Mouse (Mus musculus): Measurements from ENCODE around the gene Fra10ac1.

Fra10ac1 gene

DNA sequence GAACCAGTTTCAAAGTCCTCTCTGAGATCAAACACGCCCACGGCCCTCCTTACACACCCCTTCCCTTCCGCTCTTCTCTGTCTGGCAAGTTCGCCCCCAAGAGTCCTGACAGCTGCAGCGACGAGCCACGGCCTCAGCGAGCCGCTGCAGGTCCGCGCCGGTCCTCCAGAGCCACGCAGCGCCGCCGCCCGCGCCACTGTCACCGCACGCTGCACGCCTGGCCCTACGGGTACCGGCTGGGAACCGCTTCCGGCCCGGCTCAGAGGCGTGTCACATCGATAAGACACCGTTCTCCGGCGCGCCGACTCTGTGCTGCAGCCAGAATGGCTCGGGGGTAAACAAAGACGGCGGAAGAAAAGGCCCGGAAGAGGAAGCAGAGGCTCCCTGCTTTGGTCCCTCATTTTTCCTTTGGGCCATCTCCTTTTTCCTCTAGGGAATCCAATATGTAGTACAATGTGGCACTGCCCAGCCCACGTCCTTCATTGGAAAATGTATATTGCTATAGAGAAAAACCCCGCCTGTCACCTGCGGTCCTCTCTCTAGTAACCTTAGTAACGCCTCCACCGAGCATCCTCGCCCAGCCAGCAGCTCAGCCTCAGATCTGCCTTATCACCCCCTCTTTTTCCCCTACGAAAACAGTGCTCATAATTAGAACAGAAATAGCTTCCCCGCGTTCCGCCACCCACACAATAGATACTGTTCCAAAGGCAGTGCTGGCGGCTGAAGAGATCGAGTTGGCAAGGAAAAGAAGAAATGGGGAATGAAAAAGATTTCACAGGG, at the start of gene Fra10ac1:
Fra10ac1 (minus strand) TSS at position 252 of the 780 bp plus-strand sequence.
- DNase-seq (ENCODE audit: low read depth, low spot score) = peak; percentile 92

DNA sequence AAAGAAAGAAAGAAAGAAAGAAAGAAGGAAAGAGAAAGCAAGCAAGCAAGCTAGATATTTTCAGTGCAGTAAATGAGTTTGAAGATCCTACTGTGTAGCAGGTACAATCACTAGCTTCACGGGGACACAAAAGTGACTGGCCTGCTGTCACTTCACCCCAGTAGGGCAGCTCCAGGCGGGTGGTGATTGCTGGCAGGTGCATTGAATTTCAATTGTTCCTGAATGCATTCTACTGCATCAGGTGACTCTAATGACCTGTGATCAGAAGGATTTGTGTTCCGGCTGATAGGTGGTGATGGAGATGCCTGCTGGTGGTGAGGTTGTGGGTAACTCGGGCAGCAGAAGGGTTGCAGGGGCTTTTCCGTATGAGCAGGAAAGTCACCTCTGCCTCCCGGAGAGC, 47.1 kb upstream of the Fra10ac1 start:
- no peak for DNase-seq (ENCODE audit: low read depth, low spot score)

DNA sequence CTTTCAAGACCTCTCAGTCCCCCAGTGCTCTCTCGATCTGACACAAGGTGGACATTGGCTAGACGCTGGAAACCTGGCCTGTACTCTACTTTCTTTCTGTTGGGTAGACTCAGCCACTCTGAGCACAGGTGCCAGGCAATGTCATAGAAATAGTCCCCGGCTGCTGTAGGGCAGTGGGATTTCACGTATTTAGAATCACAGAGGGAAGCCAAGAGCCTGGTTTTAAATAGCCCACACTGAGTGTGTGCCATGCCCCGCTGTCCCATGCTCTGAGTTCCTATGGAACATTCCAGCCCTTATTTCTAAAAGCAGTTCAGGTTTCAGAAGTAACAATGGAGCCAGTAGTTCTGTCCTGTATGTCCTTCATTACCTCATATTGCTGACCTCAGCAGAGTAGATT, 43.5 kb upstream of the Fra10ac1 start:
- no peak for DNase-seq (ENCODE audit: low read depth, low spot score)

DNA sequence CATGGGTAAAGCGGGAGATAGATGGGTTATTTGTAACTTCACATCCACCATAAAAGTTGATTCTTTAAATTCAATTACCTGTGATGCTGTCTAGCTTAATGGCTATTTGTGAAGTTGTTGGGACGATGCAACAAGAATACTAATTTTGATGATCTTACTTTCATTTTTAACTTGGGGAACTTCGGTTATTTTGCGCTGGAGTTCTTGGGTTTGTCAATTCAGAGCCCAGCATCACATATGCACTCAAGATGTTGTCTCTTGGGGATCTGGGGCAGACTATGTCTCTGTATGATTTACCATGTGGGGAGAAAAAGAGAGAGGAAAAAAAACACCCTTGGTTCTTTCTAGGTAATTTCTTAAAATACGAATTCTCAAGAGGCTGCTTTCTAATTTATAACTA, 41.8 kb upstream of the Fra10ac1 start:
- no peak for DNase-seq (ENCODE audit: low read depth, low spot score)

DNA sequence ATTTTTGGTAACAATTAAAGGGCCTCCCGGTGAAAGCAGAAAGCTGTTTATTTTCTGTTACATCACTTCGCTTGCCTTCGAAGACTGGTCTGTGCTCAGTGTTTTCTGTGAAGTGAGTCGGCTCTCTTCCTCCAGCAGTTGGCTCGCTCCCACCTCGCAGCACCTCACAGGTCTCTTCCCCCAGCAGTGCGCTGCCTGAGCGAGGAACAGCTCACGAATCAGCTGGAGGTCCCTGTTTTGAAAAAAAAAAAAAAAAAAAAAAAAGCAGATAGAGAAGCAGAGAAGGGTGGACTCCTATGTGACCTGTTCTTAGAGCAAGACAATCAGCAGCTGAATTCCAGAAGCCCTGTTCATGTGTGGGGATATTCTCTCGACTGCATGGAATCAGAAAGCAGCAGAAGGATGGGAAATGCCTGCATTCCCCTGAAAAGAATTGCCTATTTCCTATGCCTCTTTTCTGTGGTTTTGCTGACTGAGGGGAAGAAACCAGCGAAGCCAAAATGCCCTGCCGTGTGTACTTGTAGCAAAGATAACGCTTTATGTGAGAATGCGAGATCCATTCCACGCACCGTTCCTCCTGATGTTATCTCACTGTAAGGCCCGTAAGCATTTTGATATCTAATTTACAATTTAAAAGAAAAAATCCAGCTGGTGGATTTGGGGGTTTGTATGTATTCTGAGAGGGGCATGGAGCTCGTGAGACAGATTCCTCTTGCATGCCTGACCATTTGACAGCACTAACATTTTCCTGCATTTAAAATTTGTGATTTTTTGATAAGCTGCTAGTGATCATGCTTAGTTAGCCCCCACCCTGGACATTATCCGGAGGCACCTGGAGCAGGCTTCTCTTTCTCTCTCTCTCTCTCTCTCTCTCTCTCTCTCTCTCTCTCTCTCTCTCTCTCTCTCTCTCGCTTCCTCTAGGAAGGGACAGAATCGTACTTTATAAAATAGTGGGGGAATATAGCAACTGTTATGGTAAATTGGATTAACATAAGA, 40.8 kb upstream of the Fra10ac1 start, which contains the start of gene Lgi1:
Lgi1 (plus strand) TSS at position 32 of the 996 bp plus-strand sequence.
- DNase-seq (ENCODE audit: low read depth, low spot score) = peak; percentile 3

DNA sequence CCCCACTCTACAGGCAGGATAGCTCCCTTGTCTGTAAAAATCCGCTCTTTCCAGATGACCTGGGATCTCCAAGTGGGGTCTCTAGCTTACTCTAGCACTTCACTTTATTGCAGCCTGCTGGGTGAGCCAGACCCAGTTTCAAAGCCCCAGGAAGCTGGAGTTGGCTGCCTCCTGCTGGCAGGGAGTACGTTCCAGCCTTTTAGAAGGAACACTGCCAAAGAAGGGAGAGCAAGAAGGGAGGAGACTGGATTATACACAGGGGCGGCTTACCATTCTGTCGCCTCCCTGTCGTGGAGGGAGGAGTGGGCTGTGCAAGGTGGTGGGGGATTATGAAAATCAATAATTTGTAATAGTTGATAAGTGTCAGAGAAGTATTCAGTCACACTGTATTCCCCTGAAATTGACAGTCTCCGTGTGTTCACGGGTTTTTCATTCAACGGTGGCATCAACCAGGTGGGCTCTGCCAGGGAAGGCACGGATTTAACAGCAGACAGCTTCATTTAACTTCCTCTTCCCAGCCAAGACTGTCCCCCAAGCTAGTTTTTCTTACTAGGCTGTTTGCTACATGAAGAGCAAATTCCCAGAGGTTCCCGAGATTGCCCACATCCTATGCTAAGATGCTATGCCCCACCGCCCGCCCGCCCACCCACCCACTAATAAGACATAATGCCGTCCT, 40.0 kb upstream of the Fra10ac1 start:
- peak; percentile 6 for DNase-seq (ENCODE audit: low read depth, low spot score)

DNA sequence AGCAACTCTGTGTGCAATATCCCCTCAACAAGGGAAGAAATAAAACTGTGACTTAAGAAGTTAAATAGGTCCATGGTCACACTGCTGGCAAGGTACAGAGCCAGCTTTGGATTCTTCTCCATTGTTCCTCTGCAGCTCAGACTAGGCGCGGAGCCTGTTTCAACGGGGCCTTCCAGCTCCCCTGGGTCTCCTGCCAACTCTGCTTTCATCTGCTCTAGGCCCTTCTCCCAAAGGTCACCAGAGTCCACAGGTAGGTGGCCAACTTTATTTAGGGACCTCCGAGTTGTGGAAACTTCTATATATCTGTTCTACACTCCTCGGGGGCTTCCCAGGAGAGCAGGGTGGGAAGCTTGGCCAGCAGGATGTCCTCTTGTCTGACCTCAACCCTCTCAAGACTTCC, 37.4 kb upstream of the Fra10ac1 start:
- no peak for DNase-seq (ENCODE audit: low read depth, low spot score)

DNA sequence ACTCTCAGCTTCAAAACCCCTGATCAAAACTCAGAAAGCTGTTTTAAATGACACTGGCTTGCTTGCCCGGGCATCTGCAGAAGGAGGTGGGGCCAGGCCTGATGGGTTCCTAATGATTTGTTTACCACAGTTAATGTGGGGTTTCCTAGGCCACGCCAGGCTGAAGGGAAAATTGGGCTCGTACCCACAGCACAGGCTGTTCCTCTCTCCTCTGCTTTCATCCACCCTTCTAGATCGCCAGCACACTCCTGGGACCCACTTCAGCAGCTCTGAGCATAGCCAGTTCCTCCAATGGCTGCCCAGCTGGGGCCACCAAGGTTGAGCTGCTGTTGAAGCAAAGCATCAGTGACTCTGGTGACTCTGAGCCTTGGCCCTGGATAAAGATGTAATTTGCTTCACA, 36.4 kb upstream of the Fra10ac1 start:
- DNase-seq (ENCODE audit: low read depth, low spot score) = no peak

DNA sequence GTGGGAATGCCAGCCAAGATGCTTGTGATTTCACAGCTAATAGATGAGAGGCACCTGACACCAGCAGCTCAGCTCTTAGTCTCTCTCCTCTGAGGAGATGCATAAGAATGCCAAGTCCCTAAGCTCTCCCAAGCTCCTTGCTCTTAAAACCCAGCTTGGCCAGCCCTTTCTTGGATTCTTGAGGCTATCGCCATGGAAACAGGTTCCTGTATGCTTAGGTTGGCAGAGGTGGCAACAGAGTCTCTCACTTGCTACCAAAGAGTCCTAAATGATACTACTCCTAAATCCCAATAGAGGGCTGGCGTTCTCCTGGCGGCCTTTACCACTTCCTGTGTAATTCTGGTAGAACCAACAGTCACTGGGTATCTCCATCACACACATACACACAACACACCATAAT, 35.5 kb upstream of the Fra10ac1 start:
- DNase-seq (ENCODE audit: low read depth, low spot score) = no peak

DNA sequence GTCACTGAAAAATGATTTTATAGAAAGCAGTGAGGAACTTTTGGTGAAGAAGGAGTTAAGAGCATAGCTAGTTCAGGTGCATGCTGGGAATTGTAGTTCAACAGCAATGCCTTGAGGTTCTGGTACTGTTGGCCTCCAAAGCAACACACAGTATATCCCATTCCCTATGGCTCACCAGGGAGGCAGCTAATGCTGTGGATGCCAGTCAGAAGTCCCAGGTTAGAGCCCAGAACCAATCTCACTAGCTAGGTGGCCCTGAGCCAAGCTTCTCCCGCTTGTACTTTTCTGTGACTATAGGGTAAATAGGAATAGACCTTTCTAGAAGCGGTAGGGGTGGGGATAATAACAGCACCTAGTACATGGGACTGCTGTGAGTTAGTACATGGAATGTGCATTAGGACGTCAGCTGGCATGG, 34.7 kb upstream of the Fra10ac1 start:
- DNase-seq (ENCODE audit: low read depth, low spot score) = peak; percentile 11

DNA sequence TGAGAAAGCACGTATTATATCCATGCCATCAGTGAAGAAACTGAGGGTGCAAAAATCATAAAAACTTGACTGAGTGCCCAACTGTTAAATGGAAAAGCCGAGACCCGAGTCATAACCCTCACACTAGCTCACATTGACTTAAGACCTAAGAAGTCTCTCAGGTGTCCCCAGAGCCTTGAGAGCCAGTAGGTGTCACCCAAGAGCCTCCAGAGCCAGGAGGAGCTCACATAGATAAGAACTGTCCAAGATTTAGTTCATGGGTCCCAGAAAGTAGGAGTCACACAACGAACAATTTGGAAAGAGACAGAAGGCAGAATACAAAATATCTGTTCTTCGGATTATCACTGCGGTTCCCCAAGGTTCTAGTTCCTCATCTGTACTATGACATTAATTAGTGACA, 29.8 kb upstream of the Fra10ac1 start:
- DNase-seq (ENCODE audit: low read depth, low spot score) = peak; percentile 81

DNA sequence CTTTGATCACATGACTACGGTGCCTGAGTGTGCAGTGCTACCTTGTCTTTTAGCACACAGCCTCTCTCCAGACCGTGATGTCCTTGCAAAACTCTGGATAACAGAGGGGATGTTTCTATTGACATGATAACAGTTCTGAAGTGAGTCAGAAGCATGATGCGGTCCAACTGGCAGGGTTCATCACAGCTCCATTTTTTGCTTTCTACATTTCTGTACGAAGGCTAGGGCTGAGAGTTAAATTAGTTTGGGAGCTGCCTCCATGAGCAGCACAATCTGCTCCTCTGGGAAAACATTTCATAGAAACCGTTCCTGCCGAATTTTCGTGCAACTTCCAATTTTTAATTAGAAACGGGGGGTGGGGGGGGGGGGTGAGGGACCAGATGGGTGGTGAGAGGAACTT, 25.7 kb upstream of the Fra10ac1 start:
- DNase-seq (ENCODE audit: low read depth, low spot score) = no peak

DNA sequence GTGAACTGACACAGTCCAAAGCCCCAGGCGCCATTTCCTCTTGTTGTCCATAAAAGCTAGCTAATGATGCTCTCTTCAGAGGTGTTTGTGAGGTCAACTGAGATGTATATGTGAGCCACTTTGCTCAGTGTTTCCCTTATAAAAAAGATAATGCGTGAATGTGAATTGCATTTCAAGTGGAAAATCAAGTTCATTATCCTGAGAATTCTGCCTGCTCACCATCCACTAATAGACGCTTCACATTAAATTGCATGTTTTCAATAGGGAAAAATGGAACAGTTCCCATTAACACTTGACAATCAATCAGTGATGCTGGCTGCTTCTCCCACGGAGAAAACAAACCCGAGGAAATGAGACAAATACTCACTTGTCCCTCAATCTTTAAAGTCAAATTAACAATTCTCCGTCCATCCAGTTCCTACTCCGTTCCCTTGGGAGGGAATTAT, 22.2 kb upstream of the Fra10ac1 start:
- DNase-seq (ENCODE audit: low read depth, low spot score) = no peak

DNA sequence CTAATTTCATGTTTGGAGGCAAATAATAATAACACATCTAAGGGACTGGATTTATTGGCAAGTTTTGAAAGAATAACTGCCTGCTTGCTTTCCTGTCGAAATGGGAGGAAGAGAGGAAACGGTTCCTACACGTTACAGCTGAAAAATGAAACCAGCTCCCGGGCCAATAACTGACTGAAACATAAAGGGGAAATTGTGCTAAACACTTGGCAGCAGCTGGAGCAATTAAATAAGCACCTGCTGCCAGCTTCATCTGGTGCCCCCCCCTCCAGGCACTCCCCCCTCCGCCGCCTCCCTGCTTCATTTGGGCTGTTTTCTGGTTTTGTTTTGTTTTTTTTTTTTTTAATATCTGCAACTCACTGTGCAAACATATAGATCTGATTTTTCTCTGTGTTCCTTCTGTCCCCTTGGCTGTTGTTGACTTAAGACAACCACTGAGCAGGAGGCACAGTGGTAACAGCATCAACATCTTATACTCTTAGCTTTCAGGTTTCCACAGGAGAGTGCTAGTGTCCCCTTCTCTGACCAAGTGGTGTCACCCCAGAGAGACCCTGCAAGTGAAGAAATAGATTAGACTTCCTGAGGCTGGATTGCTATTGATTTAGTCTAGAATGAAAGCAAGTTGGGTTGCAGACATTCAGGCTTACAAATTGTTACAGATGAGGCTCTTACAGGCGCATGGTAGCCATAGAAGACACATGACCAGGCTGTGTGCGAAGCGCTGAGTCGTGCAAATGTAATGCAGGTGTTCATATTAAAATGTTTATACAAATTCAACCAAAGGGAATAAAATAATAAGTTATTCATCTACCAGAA, 21.6 kb upstream of the Fra10ac1 start:
- no peak for DNase-seq (ENCODE audit: low read depth, low spot score)

DNA sequence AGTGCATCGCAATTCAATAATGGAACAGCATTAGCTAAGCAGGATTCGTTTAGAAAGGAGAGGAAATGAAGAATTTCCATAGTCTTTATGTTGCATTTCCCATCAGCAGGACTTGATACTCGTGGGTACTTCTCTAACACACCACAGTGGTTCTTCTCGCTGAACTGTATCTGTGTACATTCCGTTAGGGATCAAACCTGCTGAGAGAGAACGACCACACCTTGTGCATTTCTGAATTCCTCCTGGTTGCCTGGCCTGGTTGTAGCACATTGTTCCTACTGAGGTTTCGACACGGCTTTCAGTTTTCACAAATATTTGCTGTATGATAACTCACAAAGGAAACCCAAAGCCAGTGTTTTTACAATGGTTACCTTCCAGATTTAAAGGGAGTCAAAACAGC, 20.8 kb upstream of the Fra10ac1 start:
- DNase-seq (ENCODE audit: low read depth, low spot score) = no peak

DNA sequence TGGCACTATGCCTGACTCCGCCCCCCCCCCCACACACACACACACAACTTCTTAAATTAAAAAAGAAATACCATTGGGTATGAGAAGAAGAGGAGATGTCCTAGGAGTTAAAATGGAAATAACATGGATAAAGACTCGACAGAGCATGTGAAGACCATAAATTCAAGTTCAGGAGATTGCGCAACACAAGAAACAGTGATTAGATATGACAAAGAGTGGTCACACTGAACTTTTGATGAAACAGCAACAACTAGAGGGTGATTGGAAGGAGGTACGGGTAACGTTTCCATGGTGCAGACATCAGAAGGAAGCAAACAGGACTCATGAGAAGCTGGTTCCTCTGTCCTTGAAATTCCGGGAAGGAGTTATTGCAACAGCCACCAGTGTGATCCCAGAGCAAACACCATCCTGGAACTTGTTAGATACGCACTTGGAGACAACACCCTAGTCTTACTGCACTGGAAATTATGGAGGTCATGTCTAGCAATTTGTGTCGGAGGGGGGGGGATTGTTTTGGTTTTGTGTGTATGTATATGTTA, 18.4 kb upstream of the Fra10ac1 start:
- DNase-seq (ENCODE audit: low read depth, low spot score) = no peak

DNA sequence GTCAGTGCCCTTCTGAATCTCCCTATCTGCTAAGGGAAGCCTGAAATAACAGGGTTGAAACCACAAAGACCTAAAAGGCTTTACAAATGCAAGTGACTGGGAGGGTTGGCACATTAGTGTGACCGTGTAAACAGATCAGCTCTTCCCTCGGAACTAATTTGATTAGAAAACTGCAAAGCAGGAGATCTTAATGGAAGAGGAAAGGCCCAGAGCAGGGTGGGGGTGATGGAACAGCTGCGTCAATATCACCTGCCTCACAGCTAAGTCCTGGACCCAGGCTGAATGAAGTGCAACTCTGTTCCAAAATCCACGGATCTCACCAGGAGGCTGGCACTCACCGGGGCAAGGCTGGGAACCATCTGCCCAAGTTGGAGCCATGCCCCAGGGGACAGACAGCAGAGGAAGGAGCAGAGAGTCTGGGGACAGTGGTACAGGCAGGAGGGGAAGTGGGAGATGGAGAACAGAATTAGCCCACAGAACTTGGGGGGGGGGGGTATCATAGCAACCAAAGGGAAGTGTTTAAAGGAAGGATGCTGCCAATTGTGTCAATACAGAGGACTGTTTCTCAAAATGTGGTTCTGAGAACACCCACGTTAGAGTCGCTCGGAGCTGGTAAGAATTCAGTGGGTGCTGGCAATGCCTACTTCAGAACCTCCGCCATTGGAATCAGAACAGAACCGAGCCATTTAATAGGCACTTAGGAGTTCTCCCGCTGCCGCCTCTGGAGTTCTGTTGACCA, 14.4 kb upstream of the Fra10ac1 start:
- DNase-seq (ENCODE audit: low read depth, low spot score) = no peak

DNA sequence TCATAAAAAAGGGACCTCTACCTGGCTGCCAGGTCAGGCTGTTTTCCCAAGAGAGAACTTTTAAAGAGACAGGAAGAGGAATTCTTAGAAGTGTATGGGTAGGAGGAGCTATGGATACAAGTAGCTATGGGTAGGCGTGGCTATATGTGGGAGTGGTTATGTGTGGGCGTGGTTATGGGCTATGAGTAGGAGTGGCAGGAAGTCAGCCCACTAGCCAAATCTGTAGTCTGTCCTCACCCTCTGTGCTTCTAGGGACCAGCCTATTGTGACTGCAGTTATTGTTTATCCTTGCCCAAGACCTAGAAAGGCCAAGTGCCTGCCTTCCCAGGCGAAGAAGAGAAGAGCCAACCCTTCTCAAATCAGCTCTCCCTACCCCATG, 13.9 kb upstream of the Fra10ac1 start:
- DNase-seq (ENCODE audit: low read depth, low spot score) = peak; percentile 65

DNA sequence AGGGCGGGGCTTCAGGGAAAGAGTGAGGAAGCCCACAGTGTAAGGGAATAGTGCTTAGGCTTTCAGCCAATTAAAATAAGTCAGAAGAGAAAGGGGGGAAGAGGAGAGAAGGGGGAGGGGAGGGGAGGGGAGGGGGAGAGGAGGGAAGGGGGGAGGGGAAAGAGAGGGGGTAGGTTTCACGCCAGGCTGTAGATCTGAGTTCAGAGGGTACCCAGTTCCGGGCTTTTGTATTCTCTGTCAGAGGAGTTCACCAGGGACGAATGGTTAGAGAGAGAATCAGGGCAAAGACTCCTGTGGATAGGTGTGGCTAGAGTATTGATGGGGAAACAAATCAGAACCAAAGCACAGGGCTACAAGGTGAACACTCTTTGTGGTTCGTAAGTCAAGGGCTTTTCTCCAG, 12.6 kb upstream of the Fra10ac1 start:
- no peak for DNase-seq (ENCODE audit: low read depth, low spot score)

DNA sequence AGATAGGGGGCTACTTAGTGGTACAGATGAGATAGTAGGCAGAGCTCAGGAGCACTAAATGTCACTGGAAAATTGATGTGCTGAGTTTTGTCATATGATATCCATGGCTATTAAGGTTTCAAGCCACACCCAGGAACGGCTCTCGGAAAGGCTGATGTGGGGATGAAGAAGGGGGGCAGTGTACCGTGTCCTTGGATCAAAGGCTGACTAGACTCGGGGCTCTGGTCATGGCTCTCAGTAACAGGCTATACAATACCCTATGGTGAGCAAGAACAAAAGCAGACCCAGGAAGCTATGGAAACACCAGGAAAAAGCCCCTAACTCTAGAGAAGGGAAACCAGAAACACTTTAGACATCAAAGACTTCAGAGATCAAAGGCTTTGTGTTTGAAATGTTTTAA, 8.6 kb upstream of the Fra10ac1 start:
- DNase-seq (ENCODE audit: low read depth, low spot score) = no peak
